Mouse (Mus musculus) liver, embryonic 16.5 days (tissue): Measurements from ENCODE around the gene Ankrd11. TPM values are rescaled to one million over a fixed set of nuclear protein-coding genes. Genes with fewer than 3 reads are reported as not detected.

Experiments used
- ATAC-seq: fragments of 200-750 bp; cut with Nextera tagmentation; 2 replicates; pipeline ENCODE4 v1.8.0; 2017; ENCODE audit warnings: low read depth, mild to moderate bottlenecking, moderate number of reproducible peaks, moderate library complexity
- H3K27ac ChIP-seq: fragments of 300-500 bp; sonication (generic); 2 replicates; pipeline ENCODE4 v1.5.1; 2014; ENCODE audit warnings: mild to moderate bottlenecking, low read length
- H3K27me3 ChIP-seq: fragments of 300-500 bp; sonication (generic); 2 replicates; pipeline ENCODE4 v1.6.1; 2014; ENCODE audit warnings: low read depth, low read length, mixed read lengths; ENCODE audit not compliant: control insufficient read depth, insufficient read depth
- H3K36me3 ChIP-seq: fragments of 300-500 bp; sonication (generic); 2 replicates; pipeline ENCODE4 v1.6.1; 2014; ENCODE audit warnings: mild to moderate bottlenecking; ENCODE audit not compliant: control insufficient read depth, insufficient read depth
- H3K4me1 ChIP-seq: fragments of 300-500 bp; sonication (generic); 2 replicates; pipeline ENCODE4 v1.6.1; 2014; ENCODE audit warnings: low read depth, low read length, mixed read lengths; ENCODE audit not compliant: control insufficient read depth
- H3K4me2 ChIP-seq: fragments of 300-500 bp; sonication (generic); 2 replicates; pipeline ENCODE4 v1.6.1; 2014; ENCODE audit warnings: low read depth, low read length, mixed read lengths
- H3K4me3 ChIP-seq: fragments of 300-500 bp; sonication (generic); 2 replicates; pipeline ENCODE4 v1.5.1; 2014; ENCODE audit warnings: low read depth, mild to moderate bottlenecking, low read length
- H3K9ac ChIP-seq: fragments of 300-500 bp; sonication (generic); 2 replicates; pipeline ENCODE4 v1.6.1; 2014; ENCODE audit warnings: low read depth, low read length
- H3K9me3 ChIP-seq: fragments of 300-500 bp; sonication (generic); replicated peaks from 2 replicates; pipeline ENCODE4 v1.6.1; 2016; ENCODE audit warnings: low read length; ENCODE audit not compliant: control insufficient read depth
- WGBS: fragments of 180-500 bp; shearing (Covaris S2); extraction: QIAGEN DNeasy Blood & Tissue Kit; methylation state at CpG from one replicate; pipeline ENCODE4 v1.1.7; 2014; ENCODE audit not compliant: insufficient replicate concordance; 5-methylcytosine and 5-hydroxymethylcytosine counted together
- polyA plus RNA-seq: library from polyadenylated mRNA; unstranded; fragments of >200 nt; fragmentation: Nextera tagmentation; extraction: Ambion mirVana; gene quantifications from 2 replicates; pipeline ENCODE4 v1.2.1, GENCODE M21; 2015

The Ankrd11 gene
- polyA plus RNA-seq, 1 experiment from 2014 or later, result 8.6 TPM

- WGBS, result 67% methylated on average over 9 of the region's 11 CpGs
Measured at GRCm38 (mm10) chr8:122849152-122849910, 192.7 kb downstream of the Ankrd11 start.

DNA sequence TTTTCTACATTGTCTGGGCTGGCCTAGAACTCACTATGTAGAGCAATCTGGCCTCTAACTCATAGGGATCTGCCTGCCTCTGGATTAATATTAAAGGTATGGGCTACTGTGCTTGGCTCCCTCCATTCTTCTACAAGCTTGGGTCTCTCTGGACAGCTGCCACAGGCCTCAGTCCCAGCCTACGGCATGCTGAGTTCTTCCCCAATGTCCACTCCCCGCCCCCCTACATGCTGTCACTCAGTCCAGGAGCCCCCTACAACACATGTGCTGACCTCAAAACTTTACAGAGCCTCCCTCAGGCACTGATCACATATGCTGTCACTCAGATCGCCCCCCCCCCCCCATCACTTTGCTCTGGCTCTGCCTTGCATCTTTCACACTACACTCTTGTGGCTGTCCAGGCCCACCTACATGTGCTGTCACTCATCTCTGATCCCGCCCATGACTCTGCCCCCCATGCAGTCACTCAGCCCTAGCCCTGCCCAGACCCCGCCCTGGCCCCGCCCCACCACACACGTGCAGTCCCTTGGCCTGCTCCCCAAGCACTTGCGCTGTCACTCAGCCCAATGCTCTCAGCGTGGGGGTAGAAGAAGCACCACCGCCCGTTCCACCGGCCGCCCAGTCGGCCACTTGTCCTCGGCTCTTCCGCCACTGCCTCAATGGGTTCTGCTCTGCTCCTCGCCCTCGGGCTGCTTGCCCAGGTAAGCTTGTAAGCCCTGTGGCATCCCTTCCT is 194.1 kb downstream of the Ankrd11 start, which contains the start of gene Cdh15:
TSS of gene Cdh15 (plus strand) at position 138 of the 733 bp plus-strand sequence.
- H3K4me3 ChIP-seq, result no peak within 1 kb of the TSS
- peaks cover 12% of the 10 kb centered on the region; the same call in 1 of the 2 replicates for H3K27me3 ChIP-seq
- no peak within 1 kb of the TSS for H3K9ac ChIP-seq
- ATAC-seq, result peak; percentile 83
- no peaks in the 10 kb centered on the region for H3K36me3 ChIP-seq
- H3K4me1 ChIP-seq, result peaks cover 3% of the 10 kb centered on the region; the same call in 1 of the 2 replicates
- no peak within 1 kb of the TSS for H3K4me2 ChIP-seq
- WGBS, result 14% methylated on average over 17 of the region's 18 CpGs
- no peaks in the 10 kb centered on the region for H3K9me3 ChIP-seq
- H3K27ac ChIP-seq, result no peak within 1 kb of the TSS

More at GRCm38 (mm10) chr8:122849152-122849910, 192.7 kb downstream of the Ankrd11 start:
- no peak overlapping the region for H3K4me2 ChIP-seq
- no peak overlapping the region for H3K27ac ChIP-seq
- no peak overlapping the region for H3K4me3 ChIP-seq
- no peak overlapping the region for H3K9ac ChIP-seq
- H3K9me3 ChIP-seq, result no peaks in the 10 kb centered on the region
- peaks cover 3% of the 10 kb centered on the region; the same call in 1 of the 2 replicates for H3K4me1 ChIP-seq
- no peaks in the 10 kb centered on the region for H3K36me3 ChIP-seq
- peaks cover 12% of the 10 kb centered on the region; the same call in 1 of the 2 replicates for H3K27me3 ChIP-seq
- ATAC-seq, result no peak

DNA sequence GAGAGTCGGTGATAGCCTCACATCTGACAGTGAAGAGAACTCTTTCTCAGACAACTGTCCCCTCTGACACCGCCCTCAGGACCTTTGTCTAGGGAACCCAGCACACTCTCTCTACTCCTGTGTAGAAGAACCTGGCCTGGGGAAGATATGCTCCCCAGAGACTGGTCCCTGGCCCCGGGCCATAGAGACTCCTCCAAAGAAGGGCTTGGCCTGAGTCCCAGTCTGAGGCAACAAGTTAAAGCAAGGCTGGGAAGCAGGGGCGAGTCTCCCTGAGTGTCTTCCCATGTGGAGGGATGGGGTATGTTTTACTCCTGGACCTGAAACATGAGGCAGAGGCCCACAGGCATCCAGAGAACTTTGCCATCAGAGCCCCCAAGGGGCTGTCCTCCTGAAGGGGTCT is 196.4 kb downstream of the Ankrd11 start:
- WGBS, result 64% methylated on average over 4 of the region's 4 CpGs
- H3K9ac ChIP-seq, result no peak overlapping the region
- no peaks in the 10 kb centered on the region for H3K9me3 ChIP-seq

GRCm38 (mm10) chr8:122844161-122844560 is 197.9 kb downstream of the Ankrd11 start:
- H3K4me1 ChIP-seq, result peaks cover 3% of the 10 kb centered on the region; the same call in 1 of the 2 replicates
- ATAC-seq, result no peak

More for the DNA sequence above, 196.4 kb downstream of the Ankrd11 start:
- H3K36me3 ChIP-seq, result no peaks in the 10 kb centered on the region
- peaks cover 3% of the 10 kb centered on the region; the same call in 1 of the 2 replicates for H3K4me1 ChIP-seq
- no peak for ATAC-seq
- no peak overlapping the region for H3K27ac ChIP-seq
- no peak overlapping the region for H3K4me2 ChIP-seq
- H3K4me3 ChIP-seq, result no peak overlapping the region
- H3K27me3 ChIP-seq, result peaks cover 11% of the 10 kb centered on the region

DNA sequence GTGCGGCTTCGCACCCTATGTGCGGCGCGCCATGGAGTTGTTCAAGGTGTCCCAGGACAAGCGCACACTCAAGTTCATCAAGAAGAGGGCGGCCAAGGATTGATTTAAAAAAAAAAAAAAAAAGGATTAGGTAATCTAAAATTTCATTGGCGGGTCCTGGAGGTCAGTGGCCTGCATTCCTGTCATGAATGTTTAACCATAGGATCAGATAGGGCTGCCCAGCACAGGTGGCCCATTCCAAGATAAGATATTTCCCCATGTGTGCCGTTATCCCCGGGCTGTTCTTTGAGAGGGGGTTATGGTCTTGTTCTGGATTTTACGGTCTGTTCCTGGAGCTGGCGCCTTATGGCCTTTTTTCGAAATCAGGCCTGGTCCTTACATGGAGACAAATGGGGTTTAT is 205.4 kb downstream of the Ankrd11 start:
- Histone ChIP-seq H3K4me2 (no peak overlapping the region), H3K4me1 (no peaks in the 10 kb centered on the region), H3K27ac (no peak overlapping the region), H3K27me3 (no peaks in the 10 kb centered on the region; the same call in 1 of the 2 replicates), H3K4me3 (no peak overlapping the region), H3K9me3 (no peaks in the 10 kb centered on the region), H3K9ac (no peak overlapping the region), H3K36me3 (no peaks in the 10 kb centered on the region)
- peak; percentile 67 for ATAC-seq
- 70% methylated on average over 13 of the region's 13 CpGs for WGBS

More at GRCm38 (mm10) chr8:122844161-122844560, 197.9 kb downstream of the Ankrd11 start:
- WGBS, result 26% methylated on average over 3 of the region's 3 CpGs
- Histone ChIP-seq H3K27ac (no peak overlapping the region), H3K9ac (no peak overlapping the region), H3K4me2 (no peak overlapping the region), H3K27me3 (peaks cover 11% of the 10 kb centered on the region), H3K4me3 (no peak overlapping the region), H3K9me3 (no peaks in the 10 kb centered on the region), H3K36me3 (no peaks in the 10 kb centered on the region)

DNA sequence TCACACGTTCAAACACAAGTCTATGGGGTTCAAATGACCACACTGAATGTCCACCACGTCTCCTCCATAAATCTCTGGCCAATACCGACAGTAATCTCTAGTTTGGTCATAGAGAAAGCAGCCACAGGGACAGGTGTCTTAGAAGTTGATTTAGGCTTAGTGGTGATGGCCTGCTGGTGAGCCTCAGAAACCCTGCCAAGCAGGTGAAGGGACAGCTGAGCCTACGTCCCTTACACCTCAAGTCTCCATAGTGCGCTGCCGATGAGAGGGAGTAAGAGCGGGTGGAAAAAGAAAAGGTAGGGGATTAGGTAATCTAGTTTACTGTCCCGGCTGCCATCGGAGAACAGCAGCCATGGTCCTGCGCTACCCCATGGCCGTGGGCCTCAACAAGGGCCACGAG is 205.9 kb downstream of the Ankrd11 start:
- no peak overlapping the region for H3K27ac ChIP-seq
- no peak for ATAC-seq

DNA sequence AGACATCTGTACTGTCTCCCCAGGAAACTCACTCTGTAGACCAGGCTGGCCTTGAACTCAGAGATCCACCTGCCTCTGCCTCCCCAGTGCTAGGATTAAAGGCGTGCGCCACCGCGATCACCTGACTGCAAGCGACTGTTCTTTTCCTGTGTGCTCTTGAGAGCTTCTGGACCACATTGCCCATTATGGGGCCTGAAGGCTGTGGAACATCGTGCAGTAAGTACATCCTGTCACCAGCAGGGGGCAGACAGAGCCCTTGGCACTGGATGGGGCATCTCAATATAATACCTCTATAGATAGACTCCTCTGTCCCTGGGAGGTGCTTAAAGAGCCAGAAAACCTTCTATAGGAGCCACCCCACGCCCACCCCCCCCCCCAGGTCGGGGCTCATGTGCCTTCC is 207.1 kb downstream of the Ankrd11 start:
- no peaks in the 10 kb centered on the region for H3K36me3 ChIP-seq
- H3K4me2 ChIP-seq, result no peak overlapping the region
- no peak overlapping the region for H3K4me3 ChIP-seq
- WGBS, result 17% methylated on average over 8 of the region's 8 CpGs
- H3K27me3 ChIP-seq, result no peaks in the 10 kb centered on the region
- no peaks in the 10 kb centered on the region for H3K9me3 ChIP-seq
- H3K9ac ChIP-seq, result no peak overlapping the region
- H3K27ac ChIP-seq, result no peak overlapping the region
- H3K4me1 ChIP-seq, result no peaks in the 10 kb centered on the region; the same call in 1 of the 2 replicates
- peak; percentile 52 for ATAC-seq

More for the DNA sequence above, 205.9 kb downstream of the Ankrd11 start:
- Histone ChIP-seq H3K27me3 (no peaks in the 10 kb centered on the region; the same call in 1 of the 2 replicates), H3K4me1 (no peaks in the 10 kb centered on the region), H3K9ac (no peak overlapping the region), H3K9me3 (no peaks in the 10 kb centered on the region), H3K4me2 (no peak overlapping the region), H3K36me3 (no peaks in the 10 kb centered on the region), H3K4me3 (no peak overlapping the region)
- 70% methylated on average over 12 of the region's 12 CpGs for WGBS

DNA sequence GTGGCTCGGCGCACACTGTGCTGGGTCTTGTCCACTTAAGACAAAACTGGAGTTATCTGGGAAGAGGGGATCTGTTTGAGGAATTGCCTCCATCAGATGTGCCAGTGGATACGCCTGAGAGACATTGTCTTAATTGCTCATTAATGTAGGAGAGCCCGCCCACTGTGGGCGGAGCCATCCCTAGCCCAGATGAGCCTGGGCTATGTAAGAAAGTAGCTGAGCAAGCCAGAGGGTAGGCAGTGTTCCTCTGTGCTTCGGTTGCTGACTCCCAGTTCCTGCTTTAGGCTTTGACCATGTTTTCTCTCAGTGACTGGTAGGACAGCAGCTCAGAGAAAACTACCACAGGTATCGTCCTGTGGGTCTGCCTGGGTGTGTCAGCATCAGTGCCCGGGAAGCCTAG is 207.7 kb downstream of the Ankrd11 start:
- H3K27me3 ChIP-seq, result no peaks in the 10 kb centered on the region
- no peak overlapping the region for H3K4me2 ChIP-seq
- H3K9ac ChIP-seq, result no peak overlapping the region
- no peaks in the 10 kb centered on the region; the same call in 1 of the 2 replicates for H3K4me1 ChIP-seq
- no peak overlapping the region for H3K4me3 ChIP-seq
- WGBS, result 70% methylated on average over 8 of the region's 8 CpGs
- no peak overlapping the region for H3K27ac ChIP-seq
- no peak for ATAC-seq
- H3K9me3 ChIP-seq, result no peaks in the 10 kb centered on the region
- no peaks in the 10 kb centered on the region for H3K36me3 ChIP-seq
